Mouse (Mus musculus): ENCODE results near the gene Ugt1a7c.

The Ugt1a7c gene

DNA sequence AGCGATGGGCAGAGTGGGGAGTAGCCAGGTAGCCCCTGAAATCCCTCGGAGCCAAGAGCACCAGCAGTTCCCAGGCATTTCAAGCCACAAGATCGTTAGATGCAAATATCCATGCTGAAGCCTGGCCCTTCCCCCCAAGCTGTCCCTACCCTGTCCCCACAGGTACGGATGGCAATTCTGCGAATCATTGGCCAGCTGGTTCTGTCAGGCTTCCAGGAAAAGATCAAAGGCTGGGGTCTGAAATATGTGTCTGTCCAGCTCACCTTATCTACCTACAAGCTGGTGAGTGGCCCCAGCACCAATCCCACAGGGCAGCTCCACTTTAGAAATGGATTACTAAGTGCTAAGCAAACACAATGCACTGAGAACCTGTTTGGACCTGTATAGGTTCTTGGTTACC is 142.4 kb downstream of the Ugt1a7c start:
- no peak for DNase-seq (ENCODE audit: extremely low read depth, low read depth)

DNA sequence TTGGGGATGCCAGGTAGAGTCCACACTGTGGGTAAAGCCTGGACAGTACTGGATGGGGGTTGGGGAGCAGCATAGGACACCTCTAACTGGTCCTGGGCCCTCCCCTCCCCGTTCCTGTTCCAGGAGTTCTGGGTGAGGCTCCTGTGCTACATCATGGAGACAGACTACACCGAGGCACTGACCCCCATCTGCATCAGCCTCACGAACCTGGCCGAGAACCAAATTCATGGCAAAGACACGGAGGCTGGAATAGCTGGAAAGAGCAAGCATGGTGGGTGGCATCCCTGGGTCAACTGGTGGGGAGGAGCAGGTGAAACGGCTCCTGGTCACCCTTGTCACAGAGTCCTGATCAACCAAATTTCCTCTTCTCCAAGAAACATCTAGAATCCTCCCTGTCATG is 143.9 kb downstream of the Ugt1a7c start:
- DNase-seq (ENCODE audit: extremely low read depth, low read depth), result no peak

DNA sequence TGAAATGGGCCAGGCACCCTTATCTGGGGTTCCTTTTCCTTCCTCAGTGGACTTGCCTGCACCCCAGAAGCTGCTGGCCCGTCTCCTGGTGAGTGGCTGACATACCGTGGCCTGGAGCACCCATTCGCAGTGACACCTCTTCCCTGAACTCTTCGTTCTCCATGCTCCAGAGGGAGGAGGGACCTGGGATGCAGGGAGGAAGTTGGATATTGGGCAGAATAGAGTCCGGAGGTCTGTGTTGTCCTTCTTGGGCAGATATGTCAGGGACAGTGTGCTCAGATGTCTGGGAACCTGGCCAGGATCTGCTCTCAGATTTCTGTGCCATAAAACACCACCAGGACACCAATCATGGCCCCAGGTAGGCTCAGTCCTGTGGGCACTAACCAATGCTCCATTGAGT is 145.2 kb downstream of the Ugt1a7c start:
- no peak for DNase-seq (ENCODE audit: extremely low read depth, low read depth)

DNA sequence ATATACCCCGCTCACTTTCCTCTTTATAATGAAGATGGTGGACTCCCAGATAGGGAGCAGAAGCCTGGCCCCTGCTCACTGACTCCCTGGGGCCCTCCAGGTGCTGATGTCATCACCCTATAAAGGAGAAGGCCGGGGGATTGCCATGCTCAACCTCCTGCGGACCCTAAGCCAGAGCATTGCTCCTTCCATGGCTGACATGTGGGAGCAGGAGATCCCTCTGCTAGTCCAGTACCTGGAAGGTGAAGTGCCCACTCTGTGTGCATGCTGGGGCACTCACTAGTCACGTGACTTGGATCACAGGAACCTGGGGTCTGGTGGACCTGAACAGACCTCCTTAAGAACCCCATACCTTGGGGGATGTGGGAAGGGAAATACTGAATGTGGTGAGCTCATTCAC is 145.7 kb downstream of the Ugt1a7c start:
- DNase-seq (ENCODE audit: extremely low read depth, low read depth), result no peak

DNA sequence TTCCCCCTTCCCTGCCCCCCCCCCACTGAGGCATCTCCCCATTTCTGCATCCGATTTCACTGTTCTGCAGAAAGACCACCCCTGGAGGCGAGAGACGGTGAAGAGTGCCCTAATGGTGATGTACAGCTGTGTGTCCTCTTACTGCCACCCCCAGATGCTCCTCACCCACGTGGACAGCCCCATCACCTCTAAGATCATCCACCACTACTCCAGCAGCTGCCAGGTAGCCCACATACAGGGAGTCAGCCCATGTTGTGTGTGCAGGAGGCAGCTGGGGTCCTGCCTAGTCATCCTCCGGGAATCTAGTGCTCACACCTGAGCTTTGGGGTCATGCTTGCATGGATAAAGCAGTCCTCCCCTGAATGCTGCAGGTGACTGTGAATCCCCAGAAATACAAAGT is 149.0 kb downstream of the Ugt1a7c start:
- no peak for DNase-seq (ENCODE audit: extremely low read depth, low read depth)

DNA sequence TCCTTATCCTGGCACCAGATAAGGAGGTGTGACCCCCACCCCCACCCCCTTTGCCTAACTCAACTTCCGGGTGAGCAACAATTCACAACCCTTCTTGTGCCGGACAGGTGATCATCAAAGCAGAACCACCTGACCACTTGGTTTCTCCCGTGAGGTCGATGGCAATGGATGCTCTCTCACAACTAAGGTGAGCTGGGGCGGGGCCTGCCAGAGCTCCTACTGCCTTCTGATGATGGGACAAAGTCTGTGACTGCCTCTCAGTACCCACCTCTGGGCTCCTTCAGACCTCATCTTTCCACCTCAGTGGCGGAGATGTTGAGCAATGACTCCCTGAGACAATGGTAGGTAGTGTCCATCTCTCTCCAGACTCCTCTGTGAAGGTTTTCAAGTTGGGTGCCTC is 151.0 kb downstream of the Ugt1a7c start:
- DNase-seq (ENCODE audit: extremely low read depth, low read depth), result no peak

DNA sequence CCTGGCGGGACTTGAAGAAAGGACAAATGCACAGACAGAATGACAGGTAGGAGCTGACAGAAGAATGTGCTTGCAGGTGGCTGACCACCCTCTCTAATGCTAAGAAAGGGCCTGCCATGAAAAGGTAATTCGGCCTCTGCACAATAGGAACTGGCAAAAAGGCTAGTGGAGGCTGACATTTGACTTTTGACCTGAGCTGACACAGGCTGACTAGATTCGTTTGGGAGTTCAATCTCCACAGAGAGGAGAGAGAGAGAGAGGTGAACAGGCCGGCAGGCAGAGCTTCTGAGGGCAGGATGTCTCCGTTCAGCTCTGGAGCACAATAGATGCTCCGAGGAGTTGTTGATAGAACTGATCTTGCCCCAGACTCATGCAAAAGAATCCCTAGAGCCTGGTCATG is 151.5 kb downstream of the Ugt1a7c start:
- DNase-seq (ENCODE audit: extremely low read depth, low read depth), result no peak

DNA sequence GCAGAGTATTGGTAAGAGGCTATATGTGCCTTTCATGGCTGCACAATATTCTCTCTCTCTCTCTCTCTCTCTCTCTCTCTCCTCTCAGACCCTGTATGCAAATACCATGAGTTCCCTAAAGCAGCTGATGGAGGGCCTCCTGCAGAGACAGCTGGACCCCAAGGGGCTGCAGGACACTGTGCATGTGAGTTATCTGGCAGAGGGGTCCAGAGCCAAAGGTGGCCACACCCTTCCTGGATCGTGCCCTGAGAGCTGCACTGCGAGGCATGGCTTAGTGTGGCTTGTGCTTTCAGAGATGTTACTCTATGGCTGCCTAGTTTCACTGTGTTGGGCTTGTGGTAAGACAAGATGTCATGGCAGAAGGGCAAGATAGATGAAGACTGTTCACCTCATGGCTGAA is 152.8 kb downstream of the Ugt1a7c start:
- DNase-seq (ENCODE audit: extremely low read depth, low read depth), result no peak

DNA sequence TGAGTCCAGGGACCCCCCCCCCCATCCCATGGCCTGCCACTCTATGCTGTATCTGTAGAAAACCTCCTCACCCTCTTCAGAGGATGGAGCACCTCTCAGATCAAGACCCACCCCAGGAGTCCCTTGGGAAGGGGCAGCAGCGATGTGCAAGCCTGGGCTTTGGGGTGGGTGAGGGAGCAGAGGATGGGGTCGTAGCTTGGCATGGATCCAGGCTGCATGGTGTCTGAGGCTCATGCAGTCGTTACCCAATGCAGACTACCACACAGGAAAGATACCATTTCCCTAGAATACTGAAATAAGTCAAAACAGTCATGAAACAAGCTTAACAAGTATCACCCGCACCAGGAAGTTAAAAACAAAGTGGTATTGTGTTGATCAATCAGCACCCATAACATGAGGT is 153.8 kb downstream of the Ugt1a7c start:
- no peak for DNase-seq (ENCODE audit: extremely low read depth, low read depth)

DNA sequence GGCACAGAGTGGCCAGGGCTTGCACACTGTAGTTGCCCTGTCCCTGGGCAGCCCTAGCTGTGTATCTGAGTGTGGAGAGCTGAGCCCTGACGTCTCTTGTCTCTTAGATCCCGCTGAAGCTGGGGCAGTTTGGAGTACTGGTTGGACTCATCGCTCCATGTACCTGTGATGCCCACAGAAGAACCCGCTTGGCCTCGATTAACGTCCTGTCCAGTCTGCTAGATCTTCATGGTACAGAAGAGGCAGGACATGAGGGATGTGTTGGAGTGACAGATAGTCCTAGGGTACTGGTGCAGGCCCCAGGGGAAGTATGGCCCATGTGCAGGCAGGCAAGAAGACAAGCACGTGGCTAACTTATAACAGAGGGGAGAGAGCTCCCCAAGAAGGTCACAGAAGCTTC is 154.7 kb downstream of the Ugt1a7c start:
- no peak for DNase-seq (ENCODE audit: extremely low read depth, low read depth)

DNA sequence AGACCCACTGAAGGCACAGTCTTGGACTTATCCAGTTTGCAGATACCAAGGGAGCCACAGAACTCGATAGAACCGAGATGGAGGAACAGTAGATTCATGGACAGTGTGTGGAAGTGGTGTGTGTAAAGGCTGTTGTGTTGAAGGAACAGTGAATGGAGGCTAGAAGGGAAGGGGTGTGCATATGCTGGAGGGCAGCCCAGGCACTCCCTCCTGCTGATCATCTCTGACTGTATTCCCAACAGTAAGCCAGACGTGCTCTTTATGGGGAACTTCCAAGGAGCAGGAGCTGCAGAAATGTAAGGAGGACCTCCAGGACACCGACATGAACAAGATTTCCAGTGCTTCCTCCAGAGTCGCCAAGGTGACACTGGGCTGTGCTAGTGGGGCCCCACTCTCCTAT is 155.2 kb downstream of the Ugt1a7c start:
- DNase-seq (ENCODE audit: extremely low read depth, low read depth), result no peak

DNA sequence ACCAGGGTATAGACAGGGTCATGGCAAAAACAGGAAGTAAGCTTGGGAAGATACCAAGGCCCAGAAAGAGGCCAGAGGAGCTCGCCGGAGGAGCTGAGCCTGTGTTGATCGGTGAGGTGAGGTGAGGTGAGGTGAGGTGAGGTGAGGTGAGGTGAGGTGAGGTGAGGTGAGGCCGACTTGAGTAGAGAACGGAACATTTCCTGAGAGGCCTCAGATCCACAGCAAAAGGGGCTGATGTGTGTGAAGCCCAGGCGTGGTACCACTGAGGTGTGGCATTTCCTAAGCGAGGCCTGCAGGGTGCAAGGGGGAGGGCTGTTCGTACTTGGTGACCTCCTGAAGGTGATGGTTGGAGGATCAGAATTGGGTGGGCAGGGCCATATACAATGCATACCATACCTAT is 158.2 kb downstream of the Ugt1a7c start:
- DNase-seq (ENCODE audit: extremely low read depth, low read depth), result no peak

DNA sequence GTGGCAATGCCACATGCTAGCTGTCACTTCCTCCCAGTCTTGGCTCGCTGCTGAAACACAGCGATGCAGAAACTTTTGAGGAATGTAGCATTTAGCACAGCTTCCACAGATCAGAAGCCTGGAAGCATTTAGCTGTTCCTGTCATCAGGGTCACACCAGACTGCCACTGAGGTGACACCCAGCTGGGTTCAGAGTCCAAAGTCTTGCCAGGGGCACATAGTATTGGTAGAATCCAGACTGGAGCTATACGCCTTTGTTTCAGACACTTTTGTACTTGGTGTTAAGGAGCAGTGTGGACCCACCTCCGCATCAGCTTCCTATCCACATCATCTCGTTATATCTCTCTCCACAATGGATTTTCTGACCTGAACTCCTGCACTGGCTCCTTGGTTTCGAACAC is 158.7 kb downstream of the Ugt1a7c start:
- DNase-seq (ENCODE audit: extremely low read depth, low read depth), result no peak

DNA sequence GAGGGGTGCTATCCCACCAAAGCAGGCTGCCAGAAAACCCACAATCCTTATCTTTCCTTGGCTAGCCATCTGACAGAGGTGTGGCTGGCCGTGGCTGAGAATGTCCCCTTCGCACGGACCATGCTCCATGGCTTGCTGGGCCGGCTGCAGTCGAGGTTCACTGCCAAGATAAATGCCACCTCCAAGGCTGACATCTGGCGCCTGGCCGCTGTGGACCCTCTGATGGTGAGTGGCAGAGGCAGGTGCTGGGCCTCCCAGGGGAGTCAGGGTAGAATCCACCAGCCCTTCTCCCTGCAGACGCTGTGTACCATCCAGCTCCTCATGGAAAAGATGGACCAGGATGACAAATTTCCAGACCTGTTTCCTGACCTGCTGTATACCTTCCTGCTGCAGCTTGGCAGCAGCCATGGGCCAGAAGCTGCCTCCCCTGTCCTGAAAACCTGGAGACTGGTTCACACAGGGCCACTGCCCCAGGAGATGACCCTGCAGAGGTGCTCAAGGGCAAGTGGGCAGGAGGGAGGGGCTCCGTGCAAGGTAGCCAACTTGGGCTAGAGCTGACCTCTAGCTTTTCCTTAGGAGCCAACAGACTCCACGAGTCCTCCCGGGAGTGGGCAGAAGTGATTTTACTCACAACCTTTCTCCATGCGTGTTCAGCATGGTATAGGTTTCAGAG is 160.1 kb downstream of the Ugt1a7c start:
- DNase-seq (ENCODE audit: extremely low read depth, low read depth), result no peak

DNA sequence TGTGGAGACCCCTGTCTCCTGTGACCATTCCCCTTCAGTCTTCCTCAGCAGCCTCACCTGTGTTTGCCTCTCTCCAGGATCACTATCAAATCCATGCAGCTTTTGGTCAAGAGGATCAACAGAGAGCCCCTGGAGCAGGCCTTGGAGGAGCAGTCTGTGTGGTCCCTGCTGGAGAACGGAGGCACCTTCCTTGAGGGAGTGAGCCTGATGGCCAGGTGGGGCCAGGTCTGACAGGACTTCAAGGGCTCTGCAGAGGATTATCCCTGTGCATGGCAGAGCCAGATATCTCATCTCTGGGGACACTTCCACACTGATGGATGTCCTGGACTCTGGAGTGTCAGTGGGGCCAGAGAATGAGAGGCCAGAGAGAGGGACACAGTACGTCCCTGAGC is 160.6 kb downstream of the Ugt1a7c start:
- no peak for DNase-seq (ENCODE audit: extremely low read depth, low read depth)

DNA sequence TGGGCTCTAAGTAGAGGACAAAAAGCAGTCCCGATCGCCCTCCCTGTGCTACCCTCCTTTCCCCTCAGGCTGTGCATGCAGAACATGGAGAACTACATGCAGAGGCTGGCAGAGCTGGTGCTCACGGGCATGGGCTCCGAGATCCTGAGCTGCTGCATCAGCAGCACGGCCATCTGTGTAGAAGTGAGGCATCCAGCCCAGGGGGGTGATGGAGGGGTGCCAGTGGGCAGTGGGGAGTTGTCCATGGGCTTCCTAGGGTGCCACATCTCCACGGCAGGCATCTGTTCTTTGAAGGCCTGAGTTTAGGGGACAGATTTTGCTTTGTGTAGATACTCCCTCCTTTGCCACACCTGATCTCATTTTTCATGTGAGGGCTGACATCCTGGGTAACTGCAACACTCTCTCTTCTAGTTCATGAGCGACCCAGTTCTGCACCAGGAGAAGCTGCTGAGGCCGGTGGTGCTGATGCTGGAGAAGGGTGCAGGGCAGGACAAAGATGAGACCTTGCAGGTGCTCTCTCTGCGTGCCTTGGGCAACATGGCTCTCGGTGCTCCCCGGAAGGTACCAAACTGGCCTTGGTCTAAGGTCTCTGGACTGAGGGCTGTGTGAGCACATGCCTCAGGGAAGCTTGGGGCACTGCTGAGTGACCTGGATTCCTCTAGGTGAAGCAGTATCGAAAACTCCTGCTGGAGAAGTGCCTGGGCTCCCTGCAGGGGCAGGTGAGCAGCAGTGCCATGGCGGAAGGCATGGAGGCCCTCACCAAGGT is 161.3 kb downstream of the Ugt1a7c start:
- no peak for DNase-seq (ENCODE audit: extremely low read depth, low read depth)

DNA sequence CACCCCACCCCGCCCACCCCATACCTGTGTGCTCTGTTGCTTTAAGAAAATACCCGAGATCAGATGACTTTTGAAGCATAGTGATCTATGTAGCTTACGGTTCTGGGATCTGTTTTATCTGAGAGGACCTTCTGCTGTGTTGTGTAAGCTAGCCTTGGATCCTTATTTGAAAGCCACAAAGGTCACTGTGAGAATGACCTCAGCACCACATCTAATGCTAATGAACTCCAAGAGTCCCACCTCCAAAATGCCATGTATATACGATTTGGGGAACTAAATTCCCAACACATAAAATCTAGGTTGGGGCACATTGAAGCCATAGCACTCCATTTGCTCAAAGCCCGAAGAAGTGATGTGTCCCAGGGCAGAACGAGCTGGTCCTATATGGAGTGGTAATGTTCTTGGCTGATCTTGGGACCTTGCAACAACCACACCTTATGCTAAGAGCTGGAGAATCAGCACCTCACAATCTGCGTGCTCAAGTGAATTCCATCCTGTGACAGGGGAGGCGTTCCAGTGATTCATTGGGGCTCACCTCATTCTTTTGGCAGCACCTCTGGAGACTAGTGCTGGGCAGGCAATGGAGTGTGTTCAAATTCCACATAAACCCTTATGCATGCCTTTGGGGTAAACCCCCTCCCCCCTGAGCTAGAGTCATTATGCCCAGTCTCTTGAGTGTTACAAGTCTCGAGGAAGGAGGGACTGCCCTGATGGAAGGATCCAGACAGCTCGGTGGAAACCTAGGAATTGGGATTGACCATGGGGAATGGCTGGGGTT is 162.2 kb downstream of the Ugt1a7c start:
- DNase-seq (ENCODE audit: extremely low read depth, low read depth), result no peak

DNA sequence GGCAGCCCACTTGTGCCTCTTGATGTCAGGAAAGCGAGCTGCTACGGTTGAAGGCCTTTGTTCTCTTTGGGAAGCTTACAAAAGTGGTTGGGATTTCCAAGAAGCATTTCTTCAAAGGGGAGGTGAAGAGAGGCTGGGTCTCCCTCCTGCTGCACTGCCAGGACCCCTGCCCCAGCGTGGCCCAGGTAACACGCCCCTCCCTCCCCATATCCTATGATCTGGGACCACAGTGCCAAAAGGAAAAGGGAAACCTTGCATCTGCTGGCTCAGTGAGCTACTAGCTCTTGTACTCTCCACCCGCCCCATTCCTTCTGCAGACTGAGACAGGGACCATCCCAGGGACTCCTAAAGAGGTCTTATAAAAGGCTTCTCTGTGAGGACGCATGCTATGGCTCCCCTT is 162.8 kb downstream of the Ugt1a7c start:
- no peak for DNase-seq (ENCODE audit: extremely low read depth, low read depth)

DNA sequence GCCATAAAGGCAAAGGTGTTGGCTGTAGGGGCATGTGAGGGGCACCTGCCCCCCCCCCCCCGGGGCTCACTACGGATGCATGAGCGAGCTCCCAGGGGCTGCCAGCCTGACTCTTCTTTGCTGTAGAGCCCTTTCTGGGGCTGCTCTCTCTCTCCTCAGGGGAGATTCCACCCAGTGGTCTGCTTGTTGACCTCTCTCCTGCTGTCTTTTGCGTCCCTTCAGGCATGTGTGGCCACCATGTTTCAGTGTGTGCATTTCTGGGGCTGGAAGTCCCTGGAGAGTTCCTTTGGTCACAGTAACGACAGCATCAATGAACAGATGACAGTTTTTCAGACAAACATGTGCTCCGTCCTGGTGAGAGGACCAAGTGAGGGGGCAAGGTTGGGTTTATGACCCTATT is 163.5 kb downstream of the Ugt1a7c start:
- DNase-seq (ENCODE audit: extremely low read depth, low read depth), result no peak

DNA sequence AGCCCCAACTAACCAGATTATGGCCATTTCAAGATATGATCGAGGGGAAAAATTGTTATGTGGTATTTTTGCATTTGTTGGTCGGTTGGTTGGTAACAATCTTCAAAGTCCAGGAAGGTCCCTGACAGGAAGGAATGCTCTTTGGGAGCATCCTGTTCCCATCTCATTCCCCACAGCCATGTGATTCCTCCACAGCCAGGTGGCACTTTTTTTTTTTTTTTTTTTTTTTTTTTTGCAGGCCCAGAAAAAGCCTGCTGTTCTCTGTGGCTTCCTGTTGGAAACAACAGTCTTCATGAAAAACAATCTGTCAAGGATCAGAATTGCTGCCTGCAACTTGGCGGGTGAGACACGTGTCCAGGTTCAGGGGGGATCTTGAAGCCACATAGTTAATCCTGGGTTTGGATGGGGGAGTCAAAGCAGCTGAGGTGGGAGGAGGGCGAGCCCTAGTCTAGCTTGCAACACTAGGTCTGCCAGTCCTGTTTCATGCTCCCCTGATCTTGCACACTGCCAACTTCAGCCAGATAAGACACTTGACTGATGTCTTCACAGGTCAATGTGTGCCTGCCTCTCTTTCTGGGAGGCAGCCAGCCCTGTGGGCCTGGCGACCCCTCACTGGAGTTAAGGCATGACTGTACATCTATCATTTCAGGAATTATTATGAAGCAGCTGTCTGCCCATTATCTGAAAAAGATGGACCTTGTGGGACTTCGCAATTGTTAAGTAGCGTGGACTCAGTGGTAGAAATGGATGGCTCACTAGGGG is 164.2 kb downstream of the Ugt1a7c start:
- DNase-seq (ENCODE audit: extremely low read depth, low read depth), result no peak

DNA sequence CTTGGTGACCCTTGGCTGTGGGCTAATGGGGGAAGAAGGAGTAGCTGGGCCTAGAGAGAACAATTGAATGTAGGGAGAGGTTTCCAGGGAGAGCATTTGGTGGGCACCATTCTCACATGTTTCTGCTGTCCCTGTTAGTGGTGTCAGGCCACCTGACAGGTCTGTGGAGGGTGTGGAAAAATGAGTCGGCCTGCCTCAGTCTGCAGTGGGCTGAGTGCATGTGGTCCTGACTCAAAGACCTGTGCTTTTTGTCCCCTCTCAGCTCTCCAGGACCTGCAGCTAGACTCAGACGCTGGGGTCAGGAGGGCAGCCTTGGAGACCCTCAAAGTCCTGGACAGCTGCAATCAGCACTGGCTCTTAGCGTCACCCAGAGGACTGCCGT is 164.8 kb downstream of the Ugt1a7c start:
- DNase-seq (ENCODE audit: extremely low read depth, low read depth), result no peak

DNA sequence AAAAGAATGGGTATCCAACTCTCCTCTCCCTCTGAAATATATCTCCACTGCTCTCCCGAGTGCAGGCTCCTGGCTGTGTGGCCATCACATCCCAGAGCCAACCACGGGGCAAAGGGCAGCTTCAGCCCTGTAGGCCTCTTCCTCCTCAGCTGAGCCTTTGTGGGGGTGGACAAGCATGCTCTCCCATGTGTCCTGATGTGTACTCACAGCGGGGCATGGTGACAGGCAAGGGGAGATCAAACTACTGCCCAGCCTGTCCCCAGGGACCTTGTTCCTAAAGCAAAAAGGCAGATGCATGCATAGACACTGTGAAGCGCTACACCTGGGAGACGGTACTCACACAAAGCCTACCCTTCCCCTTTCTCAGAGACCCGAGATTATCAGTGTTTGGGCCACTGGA is 165.3 kb downstream of the Ugt1a7c start:
- no peak for DNase-seq (ENCODE audit: extremely low read depth, low read depth)
